Mouse (Mus musculus) embryonic fibroblast, embryonic 13.5 days (primary cell): ENCODE measurements at regions not wholly inside any gene's neighbourhood (a gene's known extent, or its start where the extent isn't known, plus 50 kb on each side); places are given as distances from the start of the nearest gene placed in this dataset.

ENCODE experiments used
- CTCF ChIP-seq: IDR thresholded peaks from 2 replicates; pipeline ENCODE4 v1.5.1; 2011; ENCODE audit warnings: mild to moderate bottlenecking, control low read depth, low read length, moderate library complexity, borderline replicate concordance; ENCODE audit not compliant: insufficient read depth
- POLR2A ChIP-seq: IDR thresholded peaks from 2 replicates; pipeline ENCODE4 v1.6.1; 2011; ENCODE audit warnings: low read depth, mild to moderate bottlenecking, control low read depth, low read length, moderate library complexity

- TF ChIP-seq POLR2A = no peak
- TF ChIP-seq CTCF = no peak
Observed at GRCm38 (mm10) chr6:103940345-103940744, 430.0 kb downstream of the Chl1 start.
